Mouse (Mus musculus) heart, postnatal 0 days (tissue): Measurements from ENCODE around the gene Mmachc.

Experiments
- CTCF ChIP-seq: IDR thresholded peaks from 2 replicates; pipeline ENCODE4 v1.5.1; 2016; ENCODE audit warnings: antibody characterized with exemption, control low read depth, low read depth
- EP300 ChIP-seq: IDR thresholded peaks from 2 replicates; pipeline ENCODE4 v1.6.1; 2016; ENCODE audit warnings: antibody characterized with exemption, low read depth

- TF ChIP-seq CTCF (no peak), EP300 (no peak)
Measured at GRCm38 (mm10) chr4:116692146-116692545, 16.1 kb downstream of the Mmachc start.
